Mouse (Mus musculus) hindbrain, embryonic 10.5 days (tissue): Measurements from ENCODE around the gene Elovl6. TPM values are rescaled to one million over a fixed set of nuclear protein-coding genes. Genes with fewer than 3 reads are reported as not detected.

Source experiments
- DNase-seq: peaks from one replicate; pipeline ENCODE4 v3.0.0-alpha.2; 2017; ENCODE audit warnings: low spot score
- H3K27ac ChIP-seq: fragments of 300-500 bp; sonication (generic); 2 replicates; pipeline ENCODE4 v1.5.1; 2016; ENCODE audit warnings: mild to moderate bottlenecking, moderate library complexity
- H3K27me3 ChIP-seq: fragments of 300-500 bp; sonication (generic); 2 replicates; pipeline ENCODE4 v1.6.1; 2016; ENCODE audit warnings: mild to moderate bottlenecking; ENCODE audit not compliant: poor library complexity, insufficient read depth, severe bottlenecking
- H3K36me3 ChIP-seq: fragments of 300-500 bp; sonication (generic); 2 replicates; pipeline ENCODE4 v1.6.1; 2016; ENCODE audit warnings: mild to moderate bottlenecking, moderate library complexity
- H3K4me1 ChIP-seq: fragments of 300-500 bp; sonication (generic); replicated peaks from 2 replicates; pipeline ENCODE4 v1.6.1; 2016; ENCODE audit warnings: mild to moderate bottlenecking
- H3K4me3 ChIP-seq: fragments of 300-500 bp; sonication (generic); 2 replicates; pipeline ENCODE4 v1.5.1; 2016; ENCODE audit warnings: mild to moderate bottlenecking, moderate library complexity
- H3K9me3 ChIP-seq: fragments of 300-500 bp; sonication (generic); 2 replicates; pipeline ENCODE4 v1.6.1; 2016; ENCODE audit warnings: mild to moderate bottlenecking, moderate library complexity
- WGBS: fragments of 180-500 bp; shearing (Covaris S2); methylation state at CpG from one replicate; pipeline ENCODE4 v1.1.7; 2016; 5-methylcytosine and 5-hydroxymethylcytosine counted together
- polyA plus RNA-seq: library from polyadenylated mRNA; unstranded; fragments of >200 nt; fragmentation: Nextera tagmentation; extraction: Ambion mirVana; gene quantifications from 2 replicates; pipeline ENCODE4 v1.2.1, GENCODE M21; 2016

Elovl6 gene
- polyA plus RNA-seq, 1 experiment from 2014 or later: 35.3 TPM

GRCm38 (mm10) chr3:129547837-129548435 is 15.8 kb downstream of the Elovl6 start:
- 76% methylated on average over 8 of the region's 8 CpGs for WGBS
- Histone ChIP-seq H3K27ac (no peak overlapping the region), H3K36me3 (peaks cover 42% of the 10 kb centered on the region), H3K4me1 (peaks cover 40% of the 10 kb centered on the region), H3K4me3 (no peak overlapping the region), H3K27me3 (no peaks in the 10 kb centered on the region), H3K9me3 (peaks cover 12% of the 10 kb centered on the region)
- no peak for DNase-seq

GRCm38 (mm10) chr3:129548760-129549159 is 16.6 kb downstream of the Elovl6 start:
- no peak for DNase-seq
- no peak overlapping the region for H3K4me3 ChIP-seq
- H3K27ac ChIP-seq: no peak overlapping the region
- peaks cover 40% of the 10 kb centered on the region for H3K4me1 ChIP-seq
- peaks cover 6% of the 10 kb centered on the region; the same call in 1 of the 2 replicates for H3K9me3 ChIP-seq
- H3K27me3 ChIP-seq: no peaks in the 10 kb centered on the region
- 63% methylated on average over 8 of the region's 8 CpGs for WGBS
- peaks cover 37% of the 10 kb centered on the region for H3K36me3 ChIP-seq

DNA sequence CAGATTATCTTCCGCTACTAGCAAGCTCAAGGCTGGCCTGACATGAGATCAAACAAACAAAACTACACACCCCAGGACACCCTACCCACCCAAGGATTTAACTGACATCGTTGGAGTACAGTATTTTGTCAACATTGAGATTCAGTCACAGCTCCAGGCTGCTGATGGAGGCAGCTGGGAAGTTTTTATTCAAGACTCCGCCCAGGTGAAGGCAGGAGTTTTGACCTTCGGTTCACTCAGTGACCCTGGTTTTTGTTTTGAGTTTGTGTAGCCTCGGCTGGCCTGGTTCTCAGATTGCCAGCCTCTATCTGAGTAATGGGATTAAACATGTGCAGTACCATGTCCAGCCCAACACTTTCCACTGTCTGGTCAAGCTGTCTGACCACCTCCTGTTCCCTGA is 17.4 kb downstream of the Elovl6 start:
- H3K4me3 ChIP-seq: no peak overlapping the region
- no peaks in the 10 kb centered on the region for H3K9me3 ChIP-seq
- H3K27me3 ChIP-seq: no peaks in the 10 kb centered on the region
- H3K4me1 ChIP-seq: peaks cover 40% of the 10 kb centered on the region
- 39% methylated on average over 5 of the region's 5 CpGs for WGBS
- H3K36me3 ChIP-seq: peaks cover 35% of the 10 kb centered on the region
- DNase-seq: no peak
- H3K27ac ChIP-seq: no peak overlapping the region

GRCm38 (mm10) chr3:129551581-129552290 is 19.6 kb downstream of the Elovl6 start:
- Histone ChIP-seq H3K27me3 (no peaks in the 10 kb centered on the region), H3K4me1 (peaks cover 33% of the 10 kb centered on the region), H3K27ac (no peak overlapping the region), H3K9me3 (no peaks in the 10 kb centered on the region), H3K4me3 (no peak overlapping the region), H3K36me3 (peaks cover 31% of the 10 kb centered on the region)
- 54% methylated on average over 9 of the region's 9 CpGs for WGBS
- no peak for DNase-seq

GRCm38 (mm10) chr3:129552370-129552769 is 20.2 kb downstream of the Elovl6 start:
- H3K9me3 ChIP-seq: no peaks in the 10 kb centered on the region
- H3K27me3 ChIP-seq: no peaks in the 10 kb centered on the region
- no peak for DNase-seq
- H3K36me3 ChIP-seq: peaks cover 31% of the 10 kb centered on the region
- H3K4me1 ChIP-seq: peaks cover 30% of the 10 kb centered on the region
- 79% methylated on average over 6 of the region's 6 CpGs for WGBS
- H3K4me3 ChIP-seq: no peak overlapping the region
- H3K27ac ChIP-seq: no peak overlapping the region

- H3K9me3 ChIP-seq: no peaks in the 10 kb centered on the region
- H3K27ac ChIP-seq: no peak overlapping the region
- 90% methylated on average over 9 of the region's 9 CpGs for WGBS
- H3K4me3 ChIP-seq: no peak overlapping the region
- no peaks in the 10 kb centered on the region for H3K27me3 ChIP-seq
- peaks cover 27% of the 10 kb centered on the region for H3K4me1 ChIP-seq
- no peak for DNase-seq
- H3K36me3 ChIP-seq: peaks cover 38% of the 10 kb centered on the region
Measured at GRCm38 (mm10) chr3:129553173-129553572, 21.0 kb downstream of the Elovl6 start.

DNA sequence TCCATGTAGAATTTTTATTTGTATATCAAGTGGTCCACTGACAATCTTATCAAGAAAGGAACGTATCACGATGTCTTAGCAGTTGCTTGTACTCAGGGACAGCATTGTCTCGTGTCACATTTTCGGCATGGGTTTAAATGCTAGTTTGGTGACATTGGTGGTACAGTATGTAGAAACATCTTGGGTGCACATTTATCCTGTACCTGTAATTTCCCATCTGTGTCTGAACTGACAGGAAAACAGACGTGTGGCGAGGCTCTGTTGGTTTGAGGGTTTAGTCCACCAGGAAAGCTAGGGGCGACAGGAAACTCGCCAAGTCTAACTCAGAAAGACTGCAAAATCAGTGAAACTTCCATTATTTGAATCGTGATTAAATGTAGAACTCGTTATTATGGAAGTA is 21.5 kb downstream of the Elovl6 start:
- H3K27me3 ChIP-seq: no peaks in the 10 kb centered on the region
- no peak overlapping the region for H3K4me3 ChIP-seq
- H3K27ac ChIP-seq: no peak overlapping the region
- H3K9me3 ChIP-seq: no peaks in the 10 kb centered on the region
- DNase-seq: no peak
- H3K36me3 ChIP-seq: peaks cover 43% of the 10 kb centered on the region
- 91% methylated on average over 10 of the region's 10 CpGs for WGBS
- H3K4me1 ChIP-seq: peaks cover 25% of the 10 kb centered on the region

DNA sequence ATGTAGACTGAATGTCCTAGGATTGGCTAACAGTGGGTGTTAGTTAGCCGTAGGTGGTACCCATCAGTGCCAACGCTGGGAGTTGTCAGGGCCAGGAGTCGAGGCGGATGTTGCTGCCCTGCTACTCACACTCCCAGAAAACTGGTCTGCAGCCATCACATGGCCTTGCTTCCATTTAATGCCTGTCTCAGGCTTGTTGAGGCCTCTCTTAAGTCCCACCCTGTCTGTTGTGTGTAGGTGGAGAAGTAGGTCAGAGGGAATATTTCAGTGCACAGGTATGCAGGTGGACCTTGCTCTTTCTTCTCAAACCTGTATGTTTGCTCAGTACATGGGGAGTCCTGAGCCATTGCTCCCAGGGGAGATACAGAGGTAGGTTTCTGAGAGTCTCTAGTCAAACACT is 22.3 kb downstream of the Elovl6 start:
- no peak overlapping the region for H3K27ac ChIP-seq
- no peak overlapping the region for H3K4me3 ChIP-seq
- 94% methylated on average over 4 of the region's 4 CpGs for WGBS
- peaks cover 49% of the 10 kb centered on the region for H3K36me3 ChIP-seq
- H3K4me1 ChIP-seq: peaks cover 19% of the 10 kb centered on the region
- no peak for DNase-seq
- H3K9me3 ChIP-seq: no peaks in the 10 kb centered on the region
- H3K27me3 ChIP-seq: no peaks in the 10 kb centered on the region

DNA sequence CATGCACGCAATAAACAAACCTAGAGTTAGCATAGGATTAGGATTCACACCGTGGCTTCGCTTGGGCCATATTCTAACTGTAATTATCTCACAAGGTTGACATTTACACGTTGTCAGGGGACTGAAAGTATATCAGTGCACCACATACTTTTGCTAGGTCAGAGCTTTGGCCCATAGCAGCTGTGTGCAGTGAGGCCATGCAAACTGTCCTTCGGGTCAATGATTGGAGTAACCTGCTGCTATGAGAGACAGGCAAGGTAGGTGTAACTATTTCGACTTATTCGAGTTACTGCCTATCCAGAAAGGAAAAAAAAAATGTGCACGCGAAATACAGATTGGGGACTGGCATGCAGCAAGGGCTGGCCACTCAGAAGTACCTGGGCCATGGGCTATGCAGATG is 24.9 kb downstream of the Elovl6 start:
- no peaks in the 10 kb centered on the region for H3K27me3 ChIP-seq
- no peak for DNase-seq
- peaks cover 54% of the 10 kb centered on the region for H3K36me3 ChIP-seq
- H3K4me1 ChIP-seq: peaks cover 5% of the 10 kb centered on the region
- H3K27ac ChIP-seq: no peak overlapping the region
- 90% methylated on average over 9 of the region's 9 CpGs for WGBS
- H3K4me3 ChIP-seq: no peak overlapping the region
- no peaks in the 10 kb centered on the region for H3K9me3 ChIP-seq

DNA sequence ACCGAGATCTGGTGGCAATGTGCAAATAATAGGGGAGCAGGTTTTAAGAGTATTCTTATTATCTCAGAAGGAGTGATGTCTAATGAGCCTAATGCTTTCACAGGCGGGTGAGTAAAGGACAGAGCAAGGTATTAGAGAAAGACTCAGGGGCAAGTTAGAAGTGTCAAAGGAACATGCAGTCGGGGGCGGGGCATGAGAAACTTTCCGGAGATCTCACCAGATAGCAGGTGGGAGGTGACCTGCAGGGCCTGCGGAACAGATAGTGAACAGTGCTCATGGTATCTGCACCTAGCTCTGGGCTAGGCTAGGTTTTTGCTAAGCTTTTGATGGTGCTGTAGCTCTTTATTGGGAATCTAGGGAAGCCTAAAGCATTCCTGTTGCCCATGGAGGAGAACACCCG is 25.4 kb downstream of the Elovl6 start:
- Histone ChIP-seq H3K9me3 (no peaks in the 10 kb centered on the region), H3K4me3 (no peak overlapping the region), H3K27ac (no peak overlapping the region), H3K4me1 (no peaks in the 10 kb centered on the region; the same call in 1 of the 2 replicates), H3K27me3 (no peaks in the 10 kb centered on the region), H3K36me3 (peaks cover 59% of the 10 kb centered on the region)
- DNase-seq: no peak
- 86% methylated on average over 7 of the region's 7 CpGs for WGBS

- H3K27me3 ChIP-seq: no peaks in the 10 kb centered on the region
- no peak for DNase-seq
- no peaks in the 10 kb centered on the region for H3K9me3 ChIP-seq
- peaks cover 56% of the 10 kb centered on the region for H3K36me3 ChIP-seq
- 93% methylated on average over 22 of the region's 22 CpGs for WGBS
- no peak overlapping the region for H3K4me3 ChIP-seq
- H3K4me1 ChIP-seq: no peaks in the 10 kb centered on the region
- H3K27ac ChIP-seq: no peak overlapping the region
Measured at GRCm38 (mm10) chr3:129558016-129558955, 26.1 kb downstream of the Elovl6 start.

DNA sequence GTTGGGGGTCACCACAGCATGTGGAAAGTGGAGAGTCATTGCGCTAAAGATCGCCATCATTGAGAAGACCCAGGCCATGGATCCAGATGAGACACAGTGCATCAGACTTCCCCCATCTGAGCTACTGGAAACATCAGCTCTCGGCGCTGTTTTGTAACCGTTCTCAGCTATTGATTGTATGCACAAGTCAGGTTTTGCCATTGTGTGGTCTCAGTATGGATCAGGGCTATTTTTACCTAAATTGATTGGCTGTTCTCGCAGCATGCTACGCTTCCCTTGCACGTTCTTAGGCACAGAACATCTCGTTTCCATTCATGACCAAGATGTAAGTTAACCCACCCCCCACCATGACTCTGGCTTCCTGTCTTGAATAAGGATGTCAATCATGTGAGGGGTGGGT is 27.9 kb downstream of the Elovl6 start:
- Histone ChIP-seq H3K9me3 (no peaks in the 10 kb centered on the region), H3K4me1 (no peaks in the 10 kb centered on the region), H3K4me3 (no peak overlapping the region), H3K27me3 (no peaks in the 10 kb centered on the region), H3K36me3 (peaks cover 55% of the 10 kb centered on the region), H3K27ac (no peak overlapping the region)
- 91% methylated on average over 9 of the region's 9 CpGs for WGBS
- DNase-seq: no peak

DNA sequence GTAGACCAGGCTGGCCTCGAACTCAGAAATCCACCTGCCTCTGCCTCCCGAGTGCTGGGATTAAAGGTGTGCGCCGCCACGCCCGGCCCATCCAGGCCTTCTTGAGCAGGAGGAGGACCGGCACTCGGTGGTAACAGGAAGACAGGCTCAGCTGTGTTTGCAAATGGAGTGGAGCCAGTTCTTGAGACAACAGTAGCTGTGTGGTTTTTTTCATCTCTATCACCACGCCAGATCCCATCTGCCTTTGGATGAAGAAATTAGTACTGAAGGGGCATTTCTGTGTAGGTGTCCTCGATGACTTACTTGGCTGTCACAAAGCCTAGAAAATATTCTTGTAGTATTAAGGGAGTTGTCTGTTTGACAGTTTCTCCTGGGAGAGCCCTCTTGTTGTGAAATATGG is 28.9 kb downstream of the Elovl6 start:
- 94% methylated on average over 10 of the region's 10 CpGs for WGBS
- Histone ChIP-seq H3K4me1 (0 out of 2 replicates have a peak, but pooled peaks cover 5% of the 10 kb centered on the region), H3K9me3 (no peaks in the 10 kb centered on the region), H3K4me3 (no peak overlapping the region), H3K27me3 (no peaks in the 10 kb centered on the region), H3K27ac (no peak overlapping the region), H3K36me3 (peaks cover 54% of the 10 kb centered on the region)
- DNase-seq: no peak
